Mouse (Mus musculus) heart, embryonic 16.5 days (tissue): ENCODE measurements around the gene Maml3. TPM values are rescaled to one million over a fixed set of nuclear protein-coding genes. Genes with fewer than 3 reads are reported as not detected.

Source experiments
- ATAC-seq: fragments of 200-750 bp; cut with Nextera tagmentation; replicated peaks from 2 replicates; pipeline ENCODE4 v1.8.0; 2017; ENCODE audit warnings: moderate number of reproducible peaks; ENCODE audit not compliant: insufficient read depth, low FRiP score; ENCODE audit errors: extremely low read depth
- H3K27ac ChIP-seq: fragments of 300-500 bp; sonication (generic); 2 replicates; pipeline ENCODE4 v1.5.1; 2014; ENCODE audit warnings: mild to moderate bottlenecking, low read length, control low read depth, moderate library complexity
- H3K27me3 ChIP-seq: fragments of 300-500 bp; sonication (generic); 2 replicates; pipeline ENCODE4 v1.6.1; 2014; ENCODE audit warnings: low read length, mixed read lengths; ENCODE audit not compliant: control insufficient read depth, insufficient read depth
- H3K36me3 ChIP-seq: fragments of 300-500 bp; sonication (generic); 2 replicates; pipeline ENCODE4 v1.6.1; 2014; ENCODE audit not compliant: control insufficient read depth, insufficient read depth
- H3K4me1 ChIP-seq: fragments of 300-500 bp; sonication (generic); 2 replicates; pipeline ENCODE4 v1.6.1; 2014; ENCODE audit warnings: low read length, mixed read lengths; ENCODE audit not compliant: control insufficient read depth, insufficient read depth
- H3K4me2 ChIP-seq: fragments of 300-500 bp; sonication (generic); 2 replicates; pipeline ENCODE4 v1.6.1; 2014; ENCODE audit warnings: low read depth, mild to moderate bottlenecking, control low read depth, low read length
- H3K4me3 ChIP-seq: fragments of 300-500 bp; sonication (generic); 2 replicates; pipeline ENCODE4 v1.5.1; 2014; ENCODE audit warnings: mild to moderate bottlenecking, control low read depth, low read length
- H3K9ac ChIP-seq: fragments of 300-500 bp; sonication (generic); 2 replicates; pipeline ENCODE4 v1.6.1; 2014; ENCODE audit warnings: low read length, control low read depth
- H3K9me3 ChIP-seq: fragments of 300-500 bp; sonication (generic); replicated peaks from 2 replicates; pipeline ENCODE4 v1.6.1; 2016; ENCODE audit warnings: low read length; ENCODE audit not compliant: control insufficient read depth
- WGBS: fragments of 180-500 bp; shearing (Covaris S2); extraction: QIAGEN DNeasy Blood & Tissue Kit; methylation state at CpG from one replicate; pipeline ENCODE4 v1.1.7; 2014; 5-methylcytosine and 5-hydroxymethylcytosine counted together
- polyA plus RNA-seq: library from polyadenylated mRNA; unstranded; fragments of >200 nt; fragmentation: Nextera tagmentation; extraction: Ambion mirVana; gene quantifications from 2 replicates; pipeline ENCODE4 v1.2.1, GENCODE M21; 2015

Maml3 gene
- polyA plus RNA-seq, 1 experiment from 2014 or later = 2.6 TPM

DNA sequence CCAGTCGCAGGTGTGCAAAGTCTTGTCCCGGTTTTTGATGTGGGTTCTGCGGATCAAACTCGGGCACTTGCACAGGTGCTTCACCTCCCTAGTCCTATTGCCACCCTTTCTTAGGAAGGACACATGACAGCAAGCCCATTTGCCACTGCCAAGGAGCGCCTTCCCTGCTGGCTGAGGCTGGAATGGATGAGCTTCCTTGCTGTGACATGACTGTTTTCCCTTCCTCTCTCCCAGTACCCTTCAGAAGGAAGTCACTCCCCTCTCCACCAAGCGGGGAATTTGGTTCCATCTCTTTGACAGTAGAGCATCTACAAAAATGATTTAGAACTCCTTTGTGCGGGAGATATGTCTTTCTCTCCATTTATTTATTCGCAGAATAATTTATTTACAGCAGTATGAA is 155.2 kb downstream of the Maml3 start:
- Histone ChIP-seq H3K27me3 (no peaks in the 10 kb centered on the region), H3K4me3 (no peak overlapping the region), H3K4me2 (no peak overlapping the region), H3K4me1 (no peaks in the 10 kb centered on the region; the same call in none of the 2 replicates), H3K27ac (no peak overlapping the region), H3K36me3 (no peaks in the 10 kb centered on the region), H3K9me3 (no peaks in the 10 kb centered on the region), H3K9ac (no peak overlapping the region)
- 82% methylated on average over 8 of the region's 8 CpGs for WGBS
- ATAC-seq = no peak

DNA sequence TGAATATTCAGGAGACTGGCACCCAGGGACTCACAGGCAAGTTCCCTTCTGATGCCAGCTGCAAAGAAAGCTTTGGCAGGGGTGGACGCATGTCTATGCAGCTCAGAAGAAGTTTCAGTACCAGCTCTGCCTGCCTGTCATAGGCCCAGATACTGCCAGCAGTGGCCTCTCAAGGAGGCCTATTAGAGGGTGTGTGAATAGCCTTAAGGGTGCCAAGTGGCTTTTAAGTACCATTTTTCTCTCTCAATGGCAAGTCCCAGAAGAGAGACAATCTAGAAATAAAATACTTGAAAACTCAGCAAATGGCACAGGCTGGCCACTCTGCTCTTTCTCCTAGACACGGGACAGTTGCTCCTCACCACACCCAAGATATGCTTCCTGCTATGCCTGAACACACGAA is 157.7 kb downstream of the Maml3 start:
- H3K36me3 ChIP-seq = no peaks in the 10 kb centered on the region
- 67% methylated on average over 3 of the region's 3 CpGs for WGBS
- no peak overlapping the region for H3K4me3 ChIP-seq
- no peak overlapping the region for H3K4me2 ChIP-seq
- H3K9me3 ChIP-seq = no peaks in the 10 kb centered on the region
- H3K4me1 ChIP-seq = no peaks in the 10 kb centered on the region; the same call in none of the 2 replicates
- no peak overlapping the region for H3K27ac ChIP-seq
- no peaks in the 10 kb centered on the region for H3K27me3 ChIP-seq
- H3K9ac ChIP-seq = no peak overlapping the region
- no peak for ATAC-seq

DNA sequence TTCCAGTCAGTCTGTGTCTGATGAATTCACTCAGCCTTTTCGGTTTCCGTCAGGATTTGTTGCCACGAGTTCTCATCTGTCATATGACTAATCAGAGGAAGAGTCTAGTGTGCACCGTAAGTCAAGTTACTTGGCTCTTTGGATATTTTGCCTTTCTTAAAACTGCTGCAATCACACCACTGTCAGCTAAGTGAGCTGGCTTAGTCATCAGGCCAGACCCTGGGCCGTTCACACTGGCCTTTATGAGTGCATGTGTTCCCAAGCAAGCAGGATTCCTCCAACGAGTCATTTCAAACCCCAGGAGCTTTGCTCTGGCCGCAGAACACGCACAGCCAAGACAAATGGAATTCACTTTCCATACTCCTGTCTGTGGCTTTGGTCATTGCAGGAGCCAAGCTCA is 161.2 kb downstream of the Maml3 start:
- no peak overlapping the region for H3K4me2 ChIP-seq
- no peak overlapping the region for H3K4me3 ChIP-seq
- H3K4me1 ChIP-seq = no peaks in the 10 kb centered on the region; the same call in 1 of the 2 replicates
- H3K36me3 ChIP-seq = no peaks in the 10 kb centered on the region
- WGBS = 61% methylated on average over 8 of the region's 8 CpGs
- H3K27ac ChIP-seq = no peak overlapping the region
- H3K9me3 ChIP-seq = no peaks in the 10 kb centered on the region
- no peak for ATAC-seq
- H3K9ac ChIP-seq = no peak overlapping the region
- H3K27me3 ChIP-seq = no peaks in the 10 kb centered on the region

DNA sequence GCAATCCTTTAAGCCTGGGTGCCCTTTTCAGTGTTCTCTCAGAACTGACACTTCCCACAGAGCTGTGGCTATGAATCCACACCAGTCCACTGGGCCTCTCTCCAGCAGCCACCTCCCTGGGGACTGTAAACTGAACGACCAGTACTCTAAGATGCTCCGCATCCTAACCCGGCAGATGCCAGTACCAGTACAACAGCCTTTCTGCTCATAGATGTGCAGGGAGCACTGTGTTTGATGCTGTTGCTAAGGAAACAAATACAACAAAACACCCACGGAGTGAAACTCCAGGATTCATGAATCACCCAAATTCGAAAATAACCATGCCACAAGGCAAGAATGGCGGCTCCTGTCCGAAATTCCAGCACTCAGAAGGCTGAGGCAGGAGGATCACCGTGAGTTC is 163.1 kb downstream of the Maml3 start:
- H3K9me3 ChIP-seq = no peaks in the 10 kb centered on the region
- H3K4me3 ChIP-seq = no peak overlapping the region
- H3K4me2 ChIP-seq = no peak overlapping the region
- H3K27ac ChIP-seq = no peak overlapping the region
- no peaks in the 10 kb centered on the region for H3K27me3 ChIP-seq
- H3K9ac ChIP-seq = no peak overlapping the region
- no peaks in the 10 kb centered on the region for H3K36me3 ChIP-seq
- WGBS = 82% methylated on average over 8 of the region's 8 CpGs
- ATAC-seq = no peak
- H3K4me1 ChIP-seq = no peaks in the 10 kb centered on the region

DNA sequence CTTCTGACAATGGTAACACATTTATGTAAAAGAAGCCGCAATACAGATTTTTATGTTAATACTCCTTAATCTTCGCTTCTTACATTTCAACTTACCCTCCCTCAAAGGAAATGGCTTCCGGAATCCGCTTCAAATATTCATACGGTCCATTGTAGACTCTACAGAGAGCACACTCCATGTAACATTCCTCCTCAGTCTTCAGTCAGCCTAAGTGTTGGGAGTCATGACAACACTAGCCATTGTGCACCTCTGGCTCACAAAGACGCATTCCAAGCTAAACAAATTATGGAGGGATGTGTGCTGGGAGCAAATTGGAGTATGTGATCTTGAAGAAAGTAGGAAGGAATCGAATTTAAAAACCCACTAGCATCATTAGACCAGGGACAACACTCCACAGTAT is 165.0 kb downstream of the Maml3 start:
- Histone ChIP-seq H3K36me3 (no peaks in the 10 kb centered on the region), H3K9ac (no peak overlapping the region), H3K4me1 (no peaks in the 10 kb centered on the region), H3K27me3 (no peaks in the 10 kb centered on the region), H3K27ac (no peak overlapping the region), H3K4me3 (no peak overlapping the region), H3K4me2 (no peak overlapping the region), H3K9me3 (no peaks in the 10 kb centered on the region)
- WGBS = 90% methylated on average over 7 of the region's 7 CpGs
- no peak for ATAC-seq

DNA sequence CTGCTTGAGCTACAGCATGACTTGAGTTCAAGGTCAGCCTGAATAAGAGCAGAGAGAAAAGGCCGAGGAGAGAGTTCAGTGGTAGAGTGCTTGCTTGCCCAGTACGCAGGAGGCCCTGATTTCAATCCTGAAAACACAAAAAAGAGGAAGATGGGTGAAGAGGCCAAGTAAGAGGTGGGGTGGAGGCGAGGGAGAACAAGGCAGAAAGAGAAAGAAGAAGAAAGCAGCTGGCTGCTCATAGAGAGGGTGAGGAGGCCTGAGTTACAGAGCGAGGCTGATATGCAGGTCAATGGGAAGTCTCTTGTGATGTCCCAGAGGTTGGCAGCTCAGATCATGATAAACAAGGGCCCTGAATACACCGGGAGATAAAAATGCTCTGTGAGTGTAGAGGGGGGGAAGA is 165.8 kb downstream of the Maml3 start:
- Histone ChIP-seq H3K27me3 (no peaks in the 10 kb centered on the region), H3K36me3 (no peaks in the 10 kb centered on the region), H3K4me1 (no peaks in the 10 kb centered on the region), H3K4me3 (no peak overlapping the region), H3K4me2 (no peak overlapping the region), H3K27ac (no peak overlapping the region), H3K9ac (no peak overlapping the region), H3K9me3 (no peaks in the 10 kb centered on the region)
- no peak for ATAC-seq
- WGBS = 65% methylated on average over 5 of the region's 5 CpGs

DNA sequence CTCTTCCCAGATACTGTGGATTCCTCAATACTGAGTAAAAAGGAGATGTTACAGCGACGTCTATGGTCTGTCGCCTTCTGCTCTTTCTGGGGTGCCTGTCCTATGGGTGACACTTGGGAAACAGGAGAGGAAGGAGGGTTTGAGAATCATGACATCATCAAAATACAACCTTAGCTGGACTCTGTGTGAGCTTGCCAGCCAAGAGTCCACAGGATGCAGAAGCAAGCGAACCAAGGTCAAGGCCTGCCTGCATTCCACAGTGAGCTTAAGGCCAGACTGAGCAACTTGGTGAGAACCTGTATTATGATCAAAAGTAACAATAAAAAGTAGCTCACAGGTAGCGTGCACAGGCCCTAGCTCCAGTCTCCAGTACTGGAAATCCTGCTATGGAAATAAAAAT is 167.7 kb downstream of the Maml3 start:
- H3K4me3 ChIP-seq = no peak overlapping the region
- H3K36me3 ChIP-seq = no peaks in the 10 kb centered on the region
- no peak for ATAC-seq
- H3K9me3 ChIP-seq = no peaks in the 10 kb centered on the region
- H3K27me3 ChIP-seq = no peaks in the 10 kb centered on the region
- no peak overlapping the region for H3K9ac ChIP-seq
- 88% methylated on average over 5 of the region's 5 CpGs for WGBS
- H3K27ac ChIP-seq = no peak overlapping the region
- H3K4me2 ChIP-seq = no peak overlapping the region
- no peaks in the 10 kb centered on the region for H3K4me1 ChIP-seq

DNA sequence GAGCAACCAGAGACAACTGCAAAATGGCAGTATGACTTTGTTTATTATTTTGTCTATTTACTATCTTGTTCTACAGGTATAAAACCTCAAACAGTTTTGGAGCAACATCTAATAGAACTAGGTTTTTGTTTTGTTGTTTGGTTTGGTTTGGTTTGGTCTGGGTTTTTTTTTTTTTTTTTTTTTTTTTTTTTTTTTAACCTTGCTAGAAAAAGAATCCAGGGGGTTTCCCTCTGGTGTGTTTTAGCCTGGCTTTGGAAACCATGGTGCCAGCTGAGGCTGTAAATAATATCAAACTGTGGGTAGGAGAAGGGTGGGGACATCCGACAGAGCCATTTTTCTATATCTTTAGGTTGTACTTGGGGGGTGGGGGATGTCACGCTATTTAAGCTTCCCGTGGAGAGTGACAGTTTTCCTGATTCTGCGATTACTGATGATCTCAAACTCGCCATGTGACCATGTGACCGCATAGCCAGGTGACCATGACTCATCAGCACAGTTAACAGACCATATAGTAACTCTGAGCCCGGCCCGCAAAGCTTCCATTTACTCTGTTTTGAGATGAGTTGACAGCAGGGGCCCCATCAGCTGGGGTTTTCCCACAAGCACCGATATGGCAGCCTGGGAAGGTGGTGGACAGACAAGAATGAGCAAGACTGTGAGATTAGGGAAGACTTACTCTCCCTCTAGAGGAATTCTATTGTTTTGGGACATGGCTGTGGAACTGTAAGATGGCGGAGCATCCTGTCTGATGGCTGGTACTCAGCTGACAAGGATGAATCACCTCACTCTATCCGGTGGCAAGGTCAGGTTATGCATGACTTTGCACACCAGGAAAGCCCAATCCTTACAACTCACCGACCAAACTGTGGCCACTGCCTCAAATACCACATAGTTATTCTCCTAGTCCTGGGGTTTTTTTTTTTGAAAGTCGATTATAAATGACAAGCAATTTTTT is 170.1 kb downstream of the Maml3 start:
- Histone ChIP-seq H3K4me3 (no peak overlapping the region), H3K27me3 (no peaks in the 10 kb centered on the region), H3K4me2 (no peak overlapping the region), H3K4me1 (no peaks in the 10 kb centered on the region), H3K9ac (no peak overlapping the region), H3K36me3 (no peaks in the 10 kb centered on the region), H3K9me3 (no peaks in the 10 kb centered on the region), H3K27ac (no peak overlapping the region)
- 81% methylated on average over 13 of the region's 13 CpGs for WGBS
- ATAC-seq = no peak

DNA sequence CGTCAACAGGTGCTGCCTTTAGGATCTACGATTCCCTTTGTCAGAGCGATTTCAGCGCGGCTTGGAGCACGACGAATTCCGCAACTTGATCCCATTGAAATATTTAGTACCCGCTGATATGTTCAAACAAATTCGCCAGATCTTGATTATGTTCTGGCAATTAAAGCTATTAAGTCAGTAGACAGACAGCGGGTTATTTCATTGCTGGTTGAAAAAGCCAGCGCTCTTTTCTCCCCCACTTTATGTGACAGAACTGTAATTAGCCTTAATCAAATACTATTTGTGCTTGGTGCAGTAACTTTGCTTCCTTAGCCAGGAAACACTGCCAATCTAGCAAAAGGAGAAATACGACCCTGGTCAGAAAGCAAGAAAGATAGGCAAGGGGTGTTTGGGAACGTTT is 176.7 kb downstream of the Maml3 start:
- no peak overlapping the region for H3K4me2 ChIP-seq
- H3K9ac ChIP-seq = no peak overlapping the region
- no peaks in the 10 kb centered on the region; the same call in 1 of the 2 replicates for H3K9me3 ChIP-seq
- no peaks in the 10 kb centered on the region for H3K27me3 ChIP-seq
- 83% methylated on average over 14 of the region's 14 CpGs for WGBS
- H3K4me3 ChIP-seq = no peak overlapping the region
- no peaks in the 10 kb centered on the region for H3K36me3 ChIP-seq
- no peak for ATAC-seq
- no peak overlapping the region for H3K27ac ChIP-seq
- peaks cover 7% of the 10 kb centered on the region for H3K4me1 ChIP-seq
